Mouse (Mus musculus) large intestine, adult 2 months (tissue): ENCODE results near the gene C130032M10Rik. TPM values are rescaled to one million over a fixed set of nuclear protein-coding genes. Genes with fewer than 3 reads are reported as not detected.

Experiments
- DNase-seq: peaks from one replicate; pipeline ENCODE4 v3.0.0-alpha.2; 2012; ENCODE audit warnings: low read depth, low spot score
- WGBS: fragments of 180-500 bp; shearing (Covaris S2); methylation state at CpG from one replicate; pipeline ENCODE4 v1.1.7; 2018; 5-methylcytosine and 5-hydroxymethylcytosine counted together
- polyA plus RNA-seq: library from polyadenylated mRNA; depleted of rRNA; stranded (reverse); fragments of >200 nt; gene quantifications from 2 replicates; pipeline ENCODE4 v1.2.3, GENCODE M21; 2012; rRNA removed

Gene C130032M10Rik
- polyA plus RNA-seq, 1 experiment: not detected

DNA sequence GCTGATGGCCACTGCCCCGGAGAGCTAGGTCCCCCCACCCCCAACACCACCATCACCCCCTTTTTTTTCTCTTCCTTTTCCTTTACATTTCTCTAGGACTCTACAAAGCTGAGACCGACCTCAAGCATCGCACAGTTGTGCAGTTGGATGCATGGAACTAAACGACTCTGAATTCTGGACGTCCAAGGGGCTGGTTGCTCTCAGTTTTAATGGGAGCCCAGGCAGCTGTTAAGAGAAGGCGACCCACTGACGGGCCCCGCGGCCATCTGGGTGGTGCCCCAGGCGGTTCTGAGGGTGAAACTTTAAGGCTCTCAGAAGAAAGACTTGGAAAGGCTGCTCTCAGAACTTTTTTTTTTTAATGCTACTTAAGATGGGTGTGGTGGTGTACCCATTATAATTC, 49.2 kb downstream of the C130032M10Rik start:
- 5% methylated on average over 10 of the region's 10 CpGs for WGBS
- DNase-seq: no peak

Other genes with a start within 250 kb of the C130032M10Rik start
- not detected in 2 replicates for gene Bcl2a1c, start 185.6 kb upstream of the C130032M10Rik start, polyA plus RNA-seq
- 26.7 and 30.3 TPM in 2 replicates for gene Crtap, start 125.0 kb upstream of the C130032M10Rik start, polyA plus RNA-seq
- 39.6 and 44.2 TPM in 2 replicates for gene Glb1, start 114.6 kb upstream of the C130032M10Rik start, polyA plus RNA-seq
- gene Tmppe, start 114.6 kb upstream of the C130032M10Rik start, polyA plus RNA-seq: 3.9 and 9.0 TPM in 2 replicates
- gene Ccr4, start 10.8 kb upstream of the C130032M10Rik start, polyA plus RNA-seq: 2.2 and 3.4 TPM in 2 replicates
- gene Trim71, start 48.7 kb downstream of the C130032M10Rik start, polyA plus RNA-seq: 0.01 TPM in 1 of 2 replicates, not detected in the other
- gene Cnot10, start 124.5 kb downstream of the C130032M10Rik start, polyA plus RNA-seq: 20.5 and 25.3 TPM in 2 replicates
- gene Dync1li1, start 173.1 kb downstream of the C130032M10Rik start, polyA plus RNA-seq: 15.3 and 24.2 TPM in 2 replicates
- gene Cmtm6, start 215.4 kb downstream of the C130032M10Rik start, polyA plus RNA-seq: 57.7 and 78.7 TPM in 2 replicates